ENCODE assay signal across 34 mouse cellular contexts in the genomic region with DNA sequence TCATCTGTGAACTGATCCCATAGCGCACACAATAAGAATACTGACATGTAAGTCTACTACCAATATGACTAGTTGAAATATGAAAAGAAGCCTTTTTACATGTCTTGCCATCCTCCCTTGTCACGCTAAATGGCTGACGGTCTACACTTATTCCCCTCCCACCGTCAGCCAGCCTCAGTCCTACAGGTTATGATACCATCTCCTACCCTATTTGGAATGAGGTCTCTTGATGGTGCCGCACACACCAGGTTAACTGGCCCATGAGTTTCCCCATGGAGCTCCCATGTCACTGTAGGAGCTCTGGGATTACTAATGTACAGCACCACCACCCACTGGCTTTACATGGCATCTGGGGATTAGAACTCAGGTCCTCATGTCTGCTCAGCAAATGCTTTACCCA.
"Had no signal": no experiment of that assay in that cellular context is flagged by ENCODE, and none has a peak within 500 bp of the region (broad histone marks: within the 10 kb centered on the region; RNA-seq: fewer than 3 reads in every experiment).

No protein-coding gene starts in this region.

- H3K9ac ChIP-seq: heart, embryonic 13.5 days; heart, embryonic 15.5 days; hindbrain, embryonic 12.5 days; hindbrain, embryonic 13.5 days; hindbrain, embryonic 14.5 days; hindbrain, embryonic 15.5 days; intestine, embryonic 15.5 days; kidney, embryonic 15.5 days had no signal

- H3K9me3 ChIP-seq: heart, embryonic 13.5 days; heart, embryonic 15.5 days; hindbrain, embryonic 10.5 days; hindbrain, embryonic 12.5 days; hindbrain, embryonic 13.5 days; hindbrain, embryonic 15.5 days; intestine, embryonic 15.5 days; kidney, embryonic 15.5 days had no signal

- H3K4me2 ChIP-seq: heart, embryonic 11.5 days; heart, embryonic 13.5 days; heart, embryonic 15.5 days; hindbrain, embryonic 12.5 days; hindbrain, embryonic 13.5 days; hindbrain, embryonic 14.5 days; hindbrain, embryonic 15.5 days; intestine, embryonic 15.5 days; kidney, embryonic 15.5 days had no signal

- H3K27ac ChIP-seq: heart, adult 2 months; heart, embryonic 13.5 days; heart, embryonic 15.5 days; hindbrain, embryonic 10.5 days; hindbrain, embryonic 12.5 days; hindbrain, embryonic 13.5 days; hindbrain, embryonic 14.5 days; hindbrain, embryonic 15.5 days; hindbrain, postnatal 0 days; intestine, embryonic 15.5 days; kidney, embryonic 15.5 days; kidney, postnatal 0 days; layer of hippocampus, adult 2 months had no signal

- H3K4me3 ChIP-seq: heart, adult 2 months; heart, embryonic 13.5 days; heart, embryonic 15.5 days; hindbrain, embryonic 10.5 days; hindbrain, embryonic 12.5 days; hindbrain, embryonic 13.5 days; hindbrain, embryonic 15.5 days; intestine, embryonic 15.5 days; kidney, embryonic 15.5 days; layer of hippocampus, adult 2 months had no signal

- H3K4me1 ChIP-seq: heart, embryonic 13.5 days; heart, embryonic 15.5 days; hindbrain, embryonic 10.5 days; hindbrain, embryonic 12.5 days; hindbrain, embryonic 13.5 days; hindbrain, embryonic 15.5 days; intestine, embryonic 15.5 days; kidney, embryonic 15.5 days had no signal

- DNase-seq: heart, adult 2 months; heart, postnatal 10 days; heart, postnatal 14 days; heart, postnatal 36 days; heart, postnatal 4 days; kidney, adult 11 months; kidney, adult 18-20 months; kidney, adult 2 months; kidney, adult 8-10 months; kidney, adult 9 months; kidney, postnatal 10 days; kidney, postnatal 14 days; kidney, postnatal 25 days; kidney, postnatal 36 days; kidney, postnatal 4 days; layer of hippocampus, adult 9-11 months; layer of hippocampus, postnatal 36 days had no signal

- H3K36me3 ChIP-seq: heart, embryonic 13.5 days; heart, embryonic 15.5 days; hindbrain, embryonic 10.5 days; hindbrain, embryonic 12.5 days; hindbrain, embryonic 13.5 days; hindbrain, embryonic 15.5 days; intestine, embryonic 15.5 days; kidney, embryonic 15.5 days had no signal

- ATAC-seq: hindbrain, embryonic 16.5 days; hindbrain, postnatal 0 days; inflammation-experienced regulatory T-cells, adult 6 months; intestine, embryonic 15.5 days; intestine, embryonic 16.5 days; intestine, postnatal 0 days had no signal

- H3K27me3 ChIP-seq: heart, embryonic 13.5 days; heart, embryonic 15.5 days; hindbrain, embryonic 12.5 days; hindbrain, embryonic 13.5 days; hindbrain, embryonic 15.5 days; intestine, embryonic 15.5 days; kidney, embryonic 15.5 days had no signal
